8 mouse cellular contexts compared by ENCODE assay signal in genomic region chr7:101309985-101310326, GRCm38 (mm10). TPM values are rescaled to one million over a fixed set of nuclear protein-coding genes. Genes with fewer than 3 reads are reported as not detected.
DNase-seq lines count a peak whose midpoint lies in the region; ATAC-seq and TF ChIP-seq lines count a peak whose summit lies in the region.

No protein-coding gene starts in this region.

- no peaks in the 10 kb centered on the region for H3K36me3 ChIP-seq in lung, embryonic 14.5 days (ENCODE audit: insufficient read depth)
- H3K36me3 ChIP-seq in intestine, postnatal 0 days (ENCODE audit: control insufficient read depth, insufficient read depth): no peaks in the 10 kb centered on the region
- no peaks in the 10 kb centered on the region for H3K36me3 ChIP-seq in neural tube, embryonic 14.5 days (ENCODE audit: control insufficient read depth, insufficient read depth, low read length)

- no peak for ATAC-seq in lung, embryonic 14.5 days (ENCODE audit: insufficient read depth)
- ATAC-seq in intestine, postnatal 0 days: no peak
- no peak; the same call in 1 of the 2 replicates for ATAC-seq in neural tube, embryonic 14.5 days (ENCODE audit: low read depth)
- no peak for ATAC-seq in inflammation-experienced regulatory T-cells, adult 6 months

- peak overlapping the region; percentile 49 for H3K4me3 ChIP-seq in lung, embryonic 14.5 days (ENCODE audit: low read depth, low read length)
- H3K4me3 ChIP-seq in embryonic fibroblast, embryonic 13.5 days (ENCODE audit: insufficient read depth, low read length): peak overlapping the region; percentile 45
- H3K4me3 ChIP-seq in intestine, postnatal 0 days (ENCODE audit: low read depth, low read length): peak overlapping the region; percentile 44
- peak overlapping the region; percentile 59 for H3K4me3 ChIP-seq in neural tube, embryonic 14.5 days (ENCODE audit: low read depth, low read length)

- no peak for TF ChIP-seq POLR2A in embryonic fibroblast, embryonic 13.5 days (IDR thresholded peaks at IDR 0.05; ENCODE audit: low read depth, low read length)

- H3K27ac ChIP-seq in lung, embryonic 14.5 days (ENCODE audit: low read depth): peak overlapping the region; percentile 98
- H3K27ac ChIP-seq in embryonic fibroblast, embryonic 13.5 days (ENCODE audit: insufficient read depth, low read length): peak overlapping the region; percentile 84; the same call in 1 of the 2 replicates
- H3K27ac ChIP-seq in intestine, postnatal 0 days (ENCODE audit: low read depth, low read length): peak overlapping the region; percentile 85
- peak overlapping the region; percentile 86 for H3K27ac ChIP-seq in neural tube, embryonic 14.5 days (ENCODE audit: low read depth, low read length)

- peak overlapping the region; percentile 68 for H3K9ac ChIP-seq in lung, embryonic 14.5 days
- H3K9ac ChIP-seq in intestine, postnatal 0 days (ENCODE audit: low read depth, low read length): 0 out of 2 replicates have a peak overlapping the region, but pooled peaks have one; percentile 54
- H3K9ac ChIP-seq in neural tube, embryonic 14.5 days (replicated peaks; ENCODE audit: low read depth, low read length): no peak overlapping the region

- no peak for TF ChIP-seq CTCF in lung, embryonic 14.5 days (IDR thresholded peaks at IDR 0.05; ENCODE audit: low read depth)
- TF ChIP-seq CTCF in embryonic fibroblast, embryonic 13.5 days (IDR thresholded peaks at IDR 0.05; ENCODE audit: borderline replicate concordance, insufficient read depth, low read length): no peak
- TF ChIP-seq CTCF in intestine, postnatal 0 days (IDR thresholded peaks at IDR 0.05; ENCODE audit: low read depth): no peak

- no peaks in the 10 kb centered on the region for H3K9me3 ChIP-seq in lung, embryonic 14.5 days (ENCODE audit: low read depth, low read length)
- no peaks in the 10 kb centered on the region for H3K9me3 ChIP-seq in intestine, postnatal 0 days (ENCODE audit: control insufficient read depth)
- no peaks in the 10 kb centered on the region for H3K9me3 ChIP-seq in neural tube, embryonic 14.5 days (ENCODE audit: control insufficient read depth, low read length)

- no peaks in the 10 kb centered on the region for H3K27me3 ChIP-seq in lung, embryonic 14.5 days (ENCODE audit: insufficient read depth, low read length)
- no peaks in the 10 kb centered on the region for H3K27me3 ChIP-seq in intestine, postnatal 0 days (replicated peaks; ENCODE audit: control insufficient read depth, insufficient read depth, low read length)
- H3K27me3 ChIP-seq in neural tube, embryonic 14.5 days (ENCODE audit: control insufficient read depth, insufficient read depth, low read length): no peaks in the 10 kb centered on the region

- DNase-seq in lung, embryonic 14.5 days: no peak
- no peak for DNase-seq in lung, adult 18-20 months
- no peak for DNase-seq in frontal cortex, postnatal 25 days (ENCODE audit: low spot score in 2 of 2)
- DNase-seq in thymus, adult 18-20 months: no peak

- no peaks in the 10 kb centered on the region for H3K4me1 ChIP-seq in lung, embryonic 14.5 days (ENCODE audit: insufficient read depth)
- peaks cover 20% of the 10 kb centered on the region for H3K4me1 ChIP-seq in embryonic fibroblast, embryonic 13.5 days (ENCODE audit: control insufficient read depth, insufficient read depth, low read length)
- H3K4me1 ChIP-seq in intestine, postnatal 0 days (replicated peaks; ENCODE audit: control insufficient read depth, insufficient read depth, low read length): no peaks in the 10 kb centered on the region
- no peaks in the 10 kb centered on the region for H3K4me1 ChIP-seq in neural tube, embryonic 14.5 days (ENCODE audit: control insufficient read depth, insufficient read depth, low read length)

- H3K4me2 ChIP-seq in lung, embryonic 14.5 days: peak overlapping the region; percentile 64
- peak overlapping the region; percentile 71 for H3K4me2 ChIP-seq in intestine, postnatal 0 days (replicated peaks; ENCODE audit: low read depth)
- peak overlapping the region; percentile 49 for H3K4me2 ChIP-seq in neural tube, embryonic 14.5 days (ENCODE audit: low read depth, low read length)

- WGBS in lung, embryonic 14.5 days: 31% methylated on average over 5 of the region's 5 CpGs
- WGBS in intestine, postnatal 0 days: 36% methylated on average over 5 of the region's 5 CpGs
- 36% methylated on average over 5 of the region's 5 CpGs for WGBS in neural tube, embryonic 14.5 days

RNA-seq across cellular contexts. Expression of gene Stard10, which starts 6.9 kb away (rescaled TPM):
- 35.4 and 38.0 TPM in 2 replicates for polyA plus RNA-seq in lung, embryonic 14.5 days (2014; fragmentation: Nextera tagmentation; extraction: Ambion mirVana)
- polyA plus RNA-seq in embryonic fibroblast, embryonic 13.5 days (2011; ENCODE audit: insufficient read length, low read depth, missing spikeins): 13.1 and 13.5 TPM in 2 replicates
- 63.7 and 71.7 TPM in 2 replicates for polyA plus RNA-seq in intestine, postnatal 0 days (2015; fragmentation: Nextera tagmentation; extraction: Ambion mirVana)
- 12.6 and 17.4 TPM in 2 replicates for polyA plus RNA-seq in neural tube, embryonic 14.5 days (2014; fragmentation: Nextera tagmentation; extraction: Ambion mirVana)
- 1 to 10 TPM; 1.7 to 5.6 (median 2.0) TPM for polyA plus RNA-seq in inflammation-experienced regulatory T-cells, adult 6 months (2017; shearing (Covaris generic))

RNA-seq across cellular contexts. Expression of gene Atg16l2, which starts 7.9 kb away (rescaled TPM):
- polyA plus RNA-seq in lung, embryonic 14.5 days (2014; fragmentation: Nextera tagmentation; extraction: Ambion mirVana): 13.2 and 14.6 TPM in 2 replicates
- polyA plus RNA-seq in embryonic fibroblast, embryonic 13.5 days (2011; ENCODE audit: insufficient read length, low read depth, missing spikeins): 14.1 and 16.3 TPM in 2 replicates
- 5.2 and 6.2 TPM in 2 replicates for polyA plus RNA-seq in intestine, postnatal 0 days (2015; fragmentation: Nextera tagmentation; extraction: Ambion mirVana)
- 17.2 and 28.8 TPM in 2 replicates for polyA plus RNA-seq in neural tube, embryonic 14.5 days (2014; fragmentation: Nextera tagmentation; extraction: Ambion mirVana)
- polyA plus RNA-seq in inflammation-experienced regulatory T-cells, adult 6 months (2017; shearing (Covaris generic)): 10 to 100 TPM; 39.3 to 53.6 (median 44.9) TPM

RNA-seq across cellular contexts. Expression of gene Arap1, which starts 37.9 kb away (rescaled TPM):
- 108 and 122 TPM in 2 replicates for polyA plus RNA-seq in lung, embryonic 14.5 days (2014; fragmentation: Nextera tagmentation; extraction: Ambion mirVana)
- polyA plus RNA-seq in embryonic fibroblast, embryonic 13.5 days (2011; ENCODE audit: insufficient read length, low read depth, missing spikeins): 64.2 and 115 TPM in 2 replicates
- polyA plus RNA-seq in intestine, postnatal 0 days (2015; fragmentation: Nextera tagmentation; extraction: Ambion mirVana): 31.2 and 35.3 TPM in 2 replicates
- polyA plus RNA-seq in neural tube, embryonic 14.5 days (2014; fragmentation: Nextera tagmentation; extraction: Ambion mirVana): 4.0 and 11.1 TPM in 2 replicates
- 10 to 100 TPM; 29.0 to 58.0 (median 41.3) TPM for polyA plus RNA-seq in inflammation-experienced regulatory T-cells, adult 6 months (2017; shearing (Covaris generic))
